Mouse (Mus musculus): Measurements from ENCODE around the gene Fam184b. TPM values are rescaled to one million over a fixed set of nuclear protein-coding genes. Genes with fewer than 3 reads are reported as not detected.
"Not testable (repeated sequence)": the region's sequence is repeated elsewhere in the genome, so short reads cannot be mapped to it uniquely, and the experiment has no call there.

Gene Fam184b
- polyA plus RNA-seq, 1 experiment = 6.4 TPM

DNA sequence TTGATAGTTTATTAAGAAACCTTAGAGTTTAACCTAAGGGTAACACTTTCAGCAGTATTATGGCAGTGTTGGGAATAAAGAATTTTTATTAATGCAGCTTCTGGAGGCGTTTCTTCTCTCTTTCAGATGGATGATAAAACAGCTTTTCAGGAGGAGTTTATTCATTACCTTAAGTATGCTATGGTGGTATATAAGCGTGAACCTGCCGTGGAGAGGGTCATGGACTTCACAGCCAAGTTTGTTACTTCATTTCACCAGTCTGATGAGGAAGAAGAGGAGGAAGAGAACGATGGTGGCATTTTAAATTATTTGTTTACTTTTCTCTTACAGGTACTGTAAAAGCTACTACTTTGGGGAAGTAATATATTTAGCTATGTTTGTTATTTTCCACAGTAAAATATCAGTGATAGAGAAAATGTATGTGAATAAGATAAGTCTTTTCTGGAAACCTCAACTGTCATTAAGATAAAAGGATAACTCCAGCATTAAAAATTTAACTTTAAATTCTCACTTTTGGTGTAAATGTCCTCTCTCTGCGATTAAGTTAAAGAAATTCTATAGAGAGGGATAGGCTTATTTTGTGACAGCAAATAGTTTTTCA lies 31.6 kb upstream of the Fam184b start:
- no peak for TF ChIP-seq CTCF (IDR thresholded peaks at IDR 0.05; ENCODE audit: borderline replicate concordance, insufficient read depth, low read depth, low read length)
- no peak for TF ChIP-seq POLR2A (IDR thresholded peaks at IDR 0.05; ENCODE audit: borderline replicate concordance, insufficient read depth, low read length)
- H3K27ac ChIP-seq (ENCODE audit: insufficient read depth, low read length) = no peak overlapping the region
- 42% methylated on average over 5 of the region's 5 CpGs for WGBS
- H3K4me1 ChIP-seq (ENCODE audit: control insufficient read depth, insufficient read depth, low read length) = no peaks in the 10 kb centered on the region
- no peak overlapping the region for H3K4me3 ChIP-seq (replicated peaks; ENCODE audit: insufficient read depth, low read depth, low read length)
- H3K27me3 ChIP-seq (ENCODE audit: control insufficient read depth, insufficient read depth, low read length) = no peaks in the 10 kb centered on the region
- no peak for DNase-seq

DNA sequence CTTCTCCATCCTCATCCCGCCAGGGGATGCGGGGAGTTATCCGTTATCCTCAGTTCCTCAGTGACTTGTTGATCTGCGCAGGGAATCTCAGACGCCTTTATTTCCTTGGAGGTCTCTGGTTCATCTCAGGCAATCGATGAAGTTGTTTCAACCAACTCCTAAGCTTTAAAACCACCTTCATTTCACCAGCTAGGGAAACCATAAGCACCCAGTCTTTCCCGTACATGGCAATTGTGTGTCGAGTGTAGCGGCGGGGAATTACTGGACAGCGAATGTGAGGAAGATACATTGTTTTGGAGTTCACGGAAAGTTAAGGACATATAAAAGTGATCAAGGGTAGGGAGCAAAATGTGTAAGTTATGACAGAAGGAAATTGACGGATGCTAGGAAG lies 30.9 kb upstream of the Fam184b start:
- no peaks in the 10 kb centered on the region for H3K4me1 ChIP-seq (ENCODE audit: control insufficient read depth, insufficient read depth, low read length)
- TF ChIP-seq CTCF (IDR thresholded peaks at IDR 0.05; ENCODE audit: borderline replicate concordance, insufficient read depth, low read depth, low read length) = no peak
- under 1% methylated on average over 13 of the region's 13 CpGs for WGBS
- H3K27ac ChIP-seq (ENCODE audit: insufficient read depth, low read length) = no peak overlapping the region
- no peaks in the 10 kb centered on the region for H3K27me3 ChIP-seq (ENCODE audit: control insufficient read depth, insufficient read depth, low read length)
- H3K4me3 ChIP-seq (replicated peaks; ENCODE audit: insufficient read depth, low read depth, low read length) = peak overlapping the region; percentile 83
- DNase-seq = no peak

DNA sequence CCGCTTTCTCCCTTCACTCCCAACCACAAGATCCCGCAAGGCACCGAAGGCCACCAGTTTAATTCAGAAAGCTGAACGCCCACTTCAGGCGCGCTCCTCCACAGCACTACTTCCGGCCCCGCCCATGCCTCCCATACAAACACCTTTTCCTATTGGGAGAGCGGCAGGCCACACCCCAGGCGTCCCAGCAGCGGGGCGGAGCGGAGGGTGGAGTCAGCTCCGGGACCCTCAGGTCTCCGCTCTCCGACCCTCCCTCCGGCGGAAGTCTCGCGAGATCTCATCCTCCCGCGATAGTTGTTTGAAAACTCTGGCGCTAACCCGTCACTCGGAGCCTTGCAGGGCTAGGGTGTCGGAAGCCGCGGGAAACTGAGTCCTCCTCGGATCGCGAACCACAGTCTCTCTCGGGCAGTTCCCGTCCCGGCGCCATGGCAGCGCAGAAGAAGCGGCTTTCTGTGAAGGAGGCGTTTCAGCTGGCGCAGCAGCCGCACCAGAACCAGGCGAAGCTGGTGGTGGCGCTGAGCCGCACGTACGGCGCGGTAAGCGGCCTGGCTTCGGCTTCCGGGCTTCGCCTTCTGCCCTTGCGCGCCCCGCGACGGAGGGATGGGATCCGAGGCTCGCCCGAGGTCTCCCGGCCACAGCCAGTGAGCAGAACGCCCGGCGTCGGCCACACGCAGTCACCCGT lies 30.3 kb upstream of the Fam184b start, which contains the start of gene Ncapg:
TSS of gene Ncapg (plus strand) at position 322 of the 682 bp plus-strand sequence.
- no peak within 1 kb of the TSS for H3K27ac ChIP-seq (ENCODE audit: insufficient read depth, low read length)
- TF ChIP-seq CTCF (IDR thresholded peaks at IDR 0.05; ENCODE audit: borderline replicate concordance, insufficient read depth, low read depth, low read length) (no peak), POLR2A (IDR thresholded peaks at IDR 0.05; ENCODE audit: borderline replicate concordance, insufficient read depth, low read length) (peak; percentile 46; the same call in 1 of the 2 replicates)
- WGBS = under 1% methylated on average over 66 of the region's 66 CpGs
- no peaks in the 10 kb centered on the region for H3K27me3 ChIP-seq (ENCODE audit: control insufficient read depth, insufficient read depth, low read length)
- peak; percentile 98 to 99 for DNase-seq
- H3K4me3 ChIP-seq (replicated peaks; ENCODE audit: insufficient read depth, low read depth, low read length) = peak within 1 kb of the TSS; percentile 83
- H3K4me1 ChIP-seq (ENCODE audit: control insufficient read depth, insufficient read depth, low read length) = no peaks in the 10 kb centered on the region

DNA sequence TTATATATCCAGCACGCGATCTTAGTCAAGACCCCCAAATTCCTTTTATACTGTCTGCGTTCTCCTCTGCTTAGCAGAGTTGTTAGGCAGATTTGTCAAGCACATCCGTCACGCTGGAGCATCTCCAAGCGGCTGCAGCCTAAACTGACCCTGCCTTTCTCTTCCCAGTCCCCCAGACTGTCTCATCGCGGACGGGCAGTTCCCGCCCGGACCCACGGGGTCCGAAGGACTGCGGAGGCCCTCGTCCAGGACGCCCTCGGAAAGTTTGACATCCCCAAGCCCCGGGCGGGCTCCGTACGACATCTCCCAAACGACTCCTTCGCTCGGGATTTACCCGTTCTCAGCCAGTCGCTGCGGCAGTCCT lies 29.8 kb upstream of the Fam184b start:
- DNase-seq = no peak
- WGBS = under 1% methylated on average over 27 of the region's 27 CpGs
- TF ChIP-seq POLR2A (IDR thresholded peaks at IDR 0.05; ENCODE audit: borderline replicate concordance, insufficient read depth, low read length) = no peak
- H3K4me3 ChIP-seq (replicated peaks; ENCODE audit: insufficient read depth, low read depth, low read length) = peak overlapping the region; percentile 83
- H3K4me1 ChIP-seq (ENCODE audit: control insufficient read depth, insufficient read depth, low read length) = no peaks in the 10 kb centered on the region
- H3K27me3 ChIP-seq (ENCODE audit: control insufficient read depth, insufficient read depth, low read length) = no peaks in the 10 kb centered on the region
- no peak overlapping the region for H3K27ac ChIP-seq (ENCODE audit: insufficient read depth, low read length)

DNA sequence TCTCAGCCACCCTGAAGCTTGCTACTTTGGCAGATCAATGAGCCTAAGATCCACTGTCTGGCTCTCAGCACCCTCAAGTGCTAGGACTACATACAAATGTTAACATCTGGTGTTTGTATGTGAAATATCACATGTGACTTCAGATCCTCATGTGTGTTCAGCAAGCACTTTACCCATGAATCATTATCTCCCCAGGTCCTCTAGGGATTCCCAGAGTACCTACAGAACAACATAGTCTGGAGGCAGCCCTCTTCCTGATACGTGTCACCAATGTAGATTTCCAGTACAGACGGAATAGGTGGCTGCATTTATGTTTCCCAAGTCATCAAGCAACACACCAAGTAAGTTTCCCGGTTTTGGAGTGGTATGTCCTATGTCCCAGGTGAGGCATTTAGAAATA lies 29.4 kb upstream of the Fam184b start:
- no peak for TF ChIP-seq CTCF (IDR thresholded peaks at IDR 0.05; ENCODE audit: borderline replicate concordance, insufficient read depth, low read depth, low read length)
- no peak for TF ChIP-seq POLR2A (IDR thresholded peaks at IDR 0.05; ENCODE audit: borderline replicate concordance, insufficient read depth, low read length)
- no peaks in the 10 kb centered on the region for H3K27me3 ChIP-seq (ENCODE audit: control insufficient read depth, insufficient read depth, low read length)
- H3K4me3 ChIP-seq (replicated peaks; ENCODE audit: insufficient read depth, low read depth, low read length) = peak overlapping the region; percentile 83
- WGBS = under 1% methylated on average over 3 of the region's 3 CpGs
- H3K27ac ChIP-seq (ENCODE audit: insufficient read depth, low read length) = no peak overlapping the region
- peak in 1 of 2 experiments; percentile 2 for DNase-seq
- no peaks in the 10 kb centered on the region for H3K4me1 ChIP-seq (ENCODE audit: control insufficient read depth, insufficient read depth, low read length)

DNA sequence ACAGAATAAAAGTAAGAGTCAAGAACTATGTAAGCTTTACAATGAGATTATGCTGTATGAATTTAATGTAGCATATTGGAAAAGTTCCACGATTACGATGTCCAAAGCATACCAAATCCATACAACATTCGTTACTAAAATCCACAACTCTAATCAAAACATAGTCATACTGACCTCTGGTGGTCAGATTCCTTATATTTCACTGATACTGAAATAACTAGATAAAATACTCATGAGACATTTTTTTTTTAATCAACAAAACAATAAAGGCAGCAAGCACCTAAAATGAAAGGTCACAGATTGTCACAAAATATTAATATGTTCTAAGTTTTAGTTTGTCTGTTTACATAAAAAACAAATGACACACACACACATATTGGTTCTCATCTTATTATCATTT lies 28.9 kb upstream of the Fam184b start:
- H3K4me3 ChIP-seq (replicated peaks; ENCODE audit: insufficient read depth, low read depth, low read length) = no peak overlapping the region
- H3K27ac ChIP-seq (ENCODE audit: insufficient read depth, low read length) = no peak overlapping the region
- no peaks in the 10 kb centered on the region for H3K27me3 ChIP-seq (ENCODE audit: control insufficient read depth, insufficient read depth, low read length)
- under 1% methylated on average over 3 of the region's 3 CpGs for WGBS
- peak in 1 of 2 experiments; percentile 51 for DNase-seq
- no peaks in the 10 kb centered on the region for H3K4me1 ChIP-seq (ENCODE audit: control insufficient read depth, insufficient read depth, low read length)
- TF ChIP-seq CTCF (IDR thresholded peaks at IDR 0.05; ENCODE audit: borderline replicate concordance, insufficient read depth, low read depth, low read length) (no peak), POLR2A (IDR thresholded peaks at IDR 0.05; ENCODE audit: borderline replicate concordance, insufficient read depth, low read length) (no peak)

DNA sequence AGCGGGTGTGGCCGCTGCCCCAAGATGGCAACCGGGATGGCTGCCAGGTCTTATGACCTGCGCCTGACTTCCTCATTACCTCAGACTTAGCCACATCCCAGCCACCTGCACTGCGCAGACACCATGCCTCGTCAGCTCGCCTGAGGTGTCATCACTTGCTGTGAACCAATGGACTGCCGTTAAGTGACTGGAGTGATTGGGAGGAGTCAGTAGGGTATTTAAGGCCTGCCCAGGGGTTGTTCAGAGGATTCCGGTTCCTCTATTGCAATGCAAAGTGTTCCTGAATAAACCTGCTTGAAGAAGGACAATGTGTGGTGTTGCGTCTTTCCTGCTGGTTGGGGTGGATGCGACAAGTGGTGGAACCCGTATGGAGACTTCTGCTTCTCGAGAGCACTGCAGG lies 19.0 kb upstream of the Fam184b start:
- not testable (repeated sequence) for H3K27ac ChIP-seq (ENCODE audit: insufficient read depth, low read length); DNase-seq; H3K27me3 ChIP-seq (ENCODE audit: control insufficient read depth, insufficient read depth, low read length); H3K4me3 ChIP-seq (replicated peaks; ENCODE audit: insufficient read depth, low read depth, low read length); H3K4me1 ChIP-seq (ENCODE audit: control insufficient read depth, insufficient read depth, low read length)
- 93% methylated on average over 13 of the region's 13 CpGs for WGBS

DNA sequence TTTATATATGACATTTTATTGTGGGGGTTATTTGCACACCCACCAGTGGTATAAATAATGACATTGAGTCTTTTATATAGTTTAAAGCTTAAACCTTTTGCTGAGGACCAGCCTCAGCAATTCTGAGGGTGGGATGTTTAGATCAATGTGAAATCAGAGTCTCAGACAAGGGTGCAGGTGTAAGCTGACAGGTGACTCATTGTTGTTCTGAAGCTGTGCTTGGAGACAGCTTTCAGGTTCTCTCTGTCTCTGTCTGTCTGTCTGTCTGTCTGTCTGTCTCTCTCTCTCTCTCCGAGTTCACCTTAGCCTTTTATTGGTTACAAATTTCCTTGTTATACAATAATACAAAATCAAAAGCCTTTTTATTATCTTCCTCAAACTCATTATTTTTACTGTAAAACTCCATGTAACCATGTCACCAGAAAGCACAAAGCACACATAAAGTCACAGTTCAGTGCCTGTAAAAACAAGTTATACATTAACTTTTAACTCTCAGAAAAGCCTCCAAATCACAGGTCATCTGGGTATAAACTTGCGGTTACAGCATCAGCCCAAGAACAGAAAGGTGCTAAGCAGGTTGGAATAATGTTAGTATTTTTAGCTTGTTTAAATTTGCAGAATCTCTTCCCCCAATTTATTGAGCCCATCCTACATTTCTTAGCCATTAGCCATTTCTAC lies 11.8 kb upstream of the Fam184b start:
- no peak overlapping the region for H3K27ac ChIP-seq (ENCODE audit: insufficient read depth, low read length)
- TF ChIP-seq CTCF (IDR thresholded peaks at IDR 0.05; ENCODE audit: borderline replicate concordance, insufficient read depth, low read depth, low read length) = no peak

More for the DNA sequence above, 11.8 kb upstream of the Fam184b start:
- Histone ChIP-seq H3K27me3 (ENCODE audit: control insufficient read depth, insufficient read depth, low read length) (no peaks in the 10 kb centered on the region), H3K4me3 (replicated peaks; ENCODE audit: insufficient read depth, low read depth, low read length) (no peak overlapping the region), H3K4me1 (ENCODE audit: control insufficient read depth, insufficient read depth, low read length) (no peaks in the 10 kb centered on the region)
- WGBS = 93% methylated on average over 2 of the region's 2 CpGs
- no peak for DNase-seq
